Mouse (Mus musculus): ENCODE measurements at regions not wholly inside any gene's neighbourhood (a gene's known extent, or its start where the extent isn't known, plus 50 kb on each side); places are given as distances from the start of the nearest gene placed in this dataset.

GRCm38 (mm10) chr9:60931290-60931689, 136.9 kb downstream of the Uaca start:
- no peak for DNase-seq (ENCODE audit: low spot score)

GRCm38 (mm10) chr9:60936937-60937336, 142.6 kb downstream of the Uaca start:
- no peak for DNase-seq (ENCODE audit: low spot score)

- DNase-seq (ENCODE audit: low spot score) = peak; percentile 79
Observed at GRCm38 (mm10) chr9:60939858-60940804, 145.8 kb downstream of the Uaca start.

DNA sequence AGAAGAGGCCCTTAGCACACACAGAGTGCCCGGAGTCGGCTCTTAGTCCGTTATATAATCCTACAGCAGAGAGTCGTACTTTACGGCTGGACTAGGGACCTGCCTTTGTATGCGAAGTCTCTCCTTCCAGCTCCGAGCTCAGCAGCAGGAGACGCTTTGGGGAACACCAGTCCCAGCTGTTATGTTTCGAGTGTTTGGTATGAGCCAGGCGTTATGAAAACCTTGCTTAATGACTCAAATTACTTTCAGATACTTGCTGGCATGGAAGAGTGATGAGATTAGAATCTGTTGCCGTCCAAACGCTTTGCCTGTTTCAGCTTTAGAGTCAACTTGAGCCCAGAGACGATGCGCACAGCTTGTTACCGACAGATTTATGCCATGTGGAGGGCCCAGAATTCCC, 153.0 kb downstream of the Uaca start:
- DNase-seq (ENCODE audit: low spot score) = no peak

DNA sequence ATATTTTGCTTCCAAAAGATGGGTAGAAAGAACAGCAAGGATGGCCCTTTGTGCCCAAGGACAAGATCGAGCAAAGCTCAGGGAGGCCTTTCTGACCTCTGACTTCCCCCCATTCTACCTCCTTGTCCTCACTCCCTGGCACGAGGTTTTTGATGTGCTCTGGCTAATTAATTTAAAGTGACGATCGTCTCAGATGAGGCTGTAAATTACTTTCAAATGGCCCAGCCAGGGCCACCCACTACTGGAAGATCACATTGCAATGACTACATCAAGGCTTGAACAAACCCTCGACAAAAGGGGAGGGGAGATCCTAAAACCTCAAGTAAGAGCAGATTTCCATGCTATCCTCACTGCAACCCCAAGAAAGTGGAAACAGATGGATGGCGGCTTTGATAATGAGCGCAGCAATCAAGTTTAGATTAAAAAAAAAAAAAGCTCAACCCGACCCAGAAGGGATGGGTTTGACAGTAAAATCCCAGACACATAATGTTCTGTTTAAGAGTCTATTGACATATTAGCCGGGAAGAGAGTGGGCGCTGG, 154.3 kb downstream of the Uaca start:
- DNase-seq (ENCODE audit: low spot score) = no peak

- no peak for DNase-seq (ENCODE audit: low spot score)
Observed at GRCm38 (mm10) chr9:60950161-60950560, 155.8 kb downstream of the Uaca start.

GRCm38 (mm10) chr9:60951071-60951561, 156.8 kb downstream of the Uaca start:
- no peak for DNase-seq (ENCODE audit: low spot score)

GRCm38 (mm10) chr9:60957438-60957837, 163.1 kb downstream of the Uaca start:
- no peak for DNase-seq (ENCODE audit: low spot score)

DNA sequence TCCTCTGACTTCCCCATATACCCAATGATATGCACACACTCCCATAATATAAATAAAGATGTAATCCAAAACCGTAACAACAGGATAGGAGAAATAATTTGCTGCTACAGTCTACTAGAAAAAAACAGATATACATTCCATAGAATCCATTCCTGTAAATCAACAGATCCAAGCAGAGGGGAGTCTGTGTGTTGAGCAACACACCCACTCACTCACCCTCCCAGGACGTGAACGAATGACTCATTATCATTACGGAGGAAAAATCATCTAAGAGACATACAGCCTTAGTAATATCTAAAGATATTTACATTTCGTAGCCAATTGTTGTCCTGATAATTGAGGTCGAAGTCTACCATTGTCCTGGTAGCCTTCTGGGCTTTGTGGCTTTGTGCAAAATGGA, 165.2 kb downstream of the Uaca start:
- DNase-seq (ENCODE audit: low spot score) = no peak

DNA sequence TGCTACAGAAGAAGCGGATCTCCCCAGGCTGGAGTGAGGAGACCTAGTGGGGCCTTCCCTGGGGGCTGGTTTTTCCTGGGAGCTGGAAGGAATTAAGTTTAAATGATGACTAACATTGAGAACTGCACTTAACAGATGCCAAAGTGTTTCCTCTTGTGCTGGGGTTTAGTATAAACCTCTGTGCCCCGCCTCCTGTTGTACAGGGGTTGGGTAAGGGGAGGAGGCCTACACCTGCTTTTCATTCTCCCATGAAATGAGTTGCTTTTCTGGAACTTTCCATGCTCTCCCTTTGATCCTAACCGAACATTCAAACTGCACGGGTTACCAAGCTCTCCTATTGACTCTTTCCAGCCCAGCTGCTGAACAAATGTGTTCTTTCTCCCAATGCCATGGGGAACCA, 167.7 kb downstream of the Uaca start:
- DNase-seq (ENCODE audit: low spot score) = no peak

- DNase-seq (ENCODE audit: low spot score) = no peak
Observed at GRCm38 (mm10) chr9:60965641-60966040, 171.3 kb downstream of the Uaca start.

- no peak for DNase-seq (ENCODE audit: low spot score)
Observed at GRCm38 (mm10) chr9:60968281-60969031, 174.1 kb downstream of the Uaca start.

DNA sequence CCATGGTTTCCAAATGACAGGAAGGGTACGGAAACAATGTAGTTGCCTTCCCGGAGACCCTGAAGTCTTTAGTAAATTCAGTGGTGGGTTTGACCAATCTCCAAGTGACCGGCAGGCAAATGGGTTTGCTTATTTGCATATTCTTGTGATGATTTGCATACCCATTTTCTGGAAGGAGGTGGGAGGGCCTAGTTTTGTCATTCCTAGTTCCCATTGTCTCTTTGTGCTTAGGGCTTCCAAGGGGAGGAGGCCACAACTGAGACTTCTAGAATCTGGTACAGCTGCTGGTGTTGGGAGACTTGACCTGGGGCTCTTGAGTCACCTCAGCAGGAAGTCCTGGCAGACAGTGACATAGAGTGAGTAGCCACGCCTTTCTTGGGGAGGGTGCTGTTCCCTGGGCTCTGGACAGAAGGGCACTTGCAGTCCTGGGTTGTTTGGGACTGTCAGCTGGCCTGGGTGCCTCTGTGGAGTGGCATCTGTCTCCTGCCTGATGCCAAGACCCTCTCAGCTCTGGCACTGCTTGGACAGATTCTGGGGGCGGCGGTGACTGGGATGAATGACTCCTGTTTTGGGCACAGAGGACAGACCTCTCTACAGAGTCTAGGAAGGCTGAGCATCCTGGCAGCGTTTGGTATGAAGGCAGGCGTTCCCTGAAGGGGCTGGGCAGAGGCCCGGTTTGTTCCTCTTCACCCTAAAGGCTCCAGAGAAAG, 178.0 kb downstream of the Uaca start:
- no peak for DNase-seq (ENCODE audit: low spot score)

DNA sequence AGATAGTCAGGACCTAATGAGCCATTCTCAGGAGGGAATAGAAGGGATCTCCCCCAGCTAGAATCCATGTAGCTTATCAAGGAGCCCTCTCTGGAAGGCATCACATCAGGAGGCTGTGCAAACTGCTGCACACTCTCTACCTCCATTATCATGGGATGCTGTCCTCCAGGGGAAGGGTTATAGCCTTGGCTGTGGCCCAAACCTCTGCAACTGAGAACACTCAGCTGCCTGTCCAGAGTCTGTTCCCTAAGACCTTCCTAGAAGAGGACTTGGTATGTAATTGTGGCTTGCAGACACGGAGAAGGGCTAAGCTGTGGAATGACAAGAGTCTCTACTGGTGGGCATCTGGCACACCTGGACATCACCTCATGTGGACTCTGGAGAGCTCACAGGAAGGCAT, 180.2 kb downstream of the Uaca start:
- no peak for DNase-seq (ENCODE audit: low spot score)

DNA sequence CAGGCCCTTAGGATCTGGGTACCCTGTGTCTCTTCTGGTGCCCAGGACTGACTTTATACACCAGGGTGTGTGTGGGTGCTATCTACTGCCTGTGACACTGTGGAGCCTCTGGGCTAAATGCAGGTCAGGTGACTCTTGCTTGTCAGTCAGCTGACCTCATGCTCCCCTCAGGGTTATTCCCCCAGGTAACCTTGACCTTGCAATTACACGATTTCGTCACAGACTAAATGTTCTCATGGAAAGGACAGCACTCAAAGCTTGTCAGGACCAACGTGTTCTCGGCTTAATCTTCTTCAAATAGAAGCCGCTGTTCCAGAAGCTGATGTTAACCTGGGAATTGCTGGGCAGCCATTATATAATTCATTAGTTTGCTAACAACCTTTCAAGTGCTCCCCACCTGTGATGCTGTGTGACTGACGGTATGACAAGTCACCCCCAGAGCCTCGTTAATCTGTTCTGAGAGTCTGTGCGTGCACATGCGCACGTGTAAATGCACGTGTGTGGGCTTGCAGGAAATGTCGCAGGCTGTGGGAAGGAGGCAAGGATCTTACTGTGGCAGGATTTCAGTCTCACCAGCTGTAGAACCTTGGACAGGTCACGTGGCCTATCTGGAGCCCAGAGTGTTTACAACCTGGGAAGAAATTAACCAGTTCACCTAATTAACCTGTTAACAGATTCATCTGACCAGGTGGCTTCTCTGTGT, 188.2 kb downstream of the Uaca start:
- DNase-seq (ENCODE audit: low spot score) = no peak

DNA sequence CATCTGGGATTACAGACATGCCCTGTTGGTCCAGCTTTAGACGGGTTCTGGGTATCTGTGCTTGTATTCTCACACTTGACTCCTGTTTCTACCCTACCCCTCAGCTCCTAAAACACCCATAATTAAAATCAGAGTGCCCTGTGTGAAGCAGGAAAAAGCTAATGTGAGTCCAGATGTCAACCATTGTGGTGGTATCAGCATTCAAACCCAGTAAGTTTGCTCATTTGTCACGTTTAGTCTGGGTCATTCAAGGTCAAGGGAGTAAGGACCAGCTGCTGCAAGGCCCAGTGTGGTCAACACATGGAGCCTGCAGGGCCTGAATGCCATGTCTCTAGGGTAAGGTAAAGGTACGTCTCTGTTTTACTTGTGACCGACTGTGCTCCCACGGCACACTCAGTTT, 188.9 kb downstream of the Uaca start:
- DNase-seq (ENCODE audit: low spot score) = no peak

GRCm38 (mm10) chr9:60988113-60988512, 193.8 kb downstream of the Uaca start:
- DNase-seq (ENCODE audit: low spot score) = no peak

DNA sequence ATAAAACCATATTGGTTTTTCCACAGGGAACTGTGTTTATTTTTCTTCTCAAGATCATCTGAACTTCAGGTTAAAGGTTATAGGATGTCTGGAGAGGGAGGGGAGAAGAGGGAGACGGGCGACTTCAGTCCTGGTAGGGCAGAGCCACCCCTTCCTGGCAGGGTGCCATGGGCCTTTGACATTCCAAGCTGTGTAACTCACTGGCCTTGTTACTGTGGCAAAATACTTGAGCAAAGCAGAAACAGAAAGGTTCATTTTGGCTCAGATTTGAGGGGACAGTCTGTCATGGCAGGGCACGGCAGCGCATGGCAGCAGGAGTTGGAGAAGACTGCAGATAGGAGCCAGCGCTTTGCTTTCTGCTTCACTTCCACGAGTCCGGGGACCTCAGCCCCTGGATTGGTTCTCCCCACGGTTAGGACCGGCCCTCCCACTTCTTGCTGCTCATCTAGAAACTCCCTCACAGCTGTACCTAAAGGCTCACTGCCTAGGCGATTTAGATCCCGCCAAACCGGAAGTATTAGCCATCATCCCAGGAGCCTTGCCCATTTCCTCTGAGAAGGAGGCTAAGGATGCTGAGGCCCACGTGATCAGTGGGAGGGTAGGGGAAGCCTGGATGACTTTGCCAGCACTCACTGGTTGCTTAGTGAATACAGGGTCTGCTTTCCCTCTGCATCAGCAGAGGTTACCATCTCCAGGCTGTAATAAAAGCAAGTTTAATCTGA, 195.5 kb downstream of the Uaca start:
- no peak for DNase-seq (ENCODE audit: low spot score)

DNA sequence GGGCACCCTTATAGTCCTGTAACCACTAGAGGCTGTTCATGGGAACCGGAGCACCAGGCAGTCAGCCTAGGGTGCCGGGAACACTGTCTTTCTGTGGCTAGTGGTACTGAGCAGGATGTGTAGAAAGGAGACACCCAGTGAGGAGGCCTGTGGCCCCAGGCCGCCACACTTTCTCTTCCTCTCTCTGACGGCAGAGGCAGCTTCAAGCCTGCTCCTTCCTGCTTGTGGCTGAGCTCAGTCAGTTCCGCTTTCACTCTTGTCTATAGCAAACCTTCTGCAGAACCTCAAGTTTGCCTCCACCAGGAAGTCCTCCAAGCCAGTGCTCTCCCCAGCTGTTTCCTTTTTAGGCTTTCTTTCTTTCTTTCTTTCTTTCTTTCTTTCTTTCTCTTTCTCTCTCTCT, 197.2 kb downstream of the Uaca start:
- no peak for DNase-seq (ENCODE audit: low spot score)

DNA sequence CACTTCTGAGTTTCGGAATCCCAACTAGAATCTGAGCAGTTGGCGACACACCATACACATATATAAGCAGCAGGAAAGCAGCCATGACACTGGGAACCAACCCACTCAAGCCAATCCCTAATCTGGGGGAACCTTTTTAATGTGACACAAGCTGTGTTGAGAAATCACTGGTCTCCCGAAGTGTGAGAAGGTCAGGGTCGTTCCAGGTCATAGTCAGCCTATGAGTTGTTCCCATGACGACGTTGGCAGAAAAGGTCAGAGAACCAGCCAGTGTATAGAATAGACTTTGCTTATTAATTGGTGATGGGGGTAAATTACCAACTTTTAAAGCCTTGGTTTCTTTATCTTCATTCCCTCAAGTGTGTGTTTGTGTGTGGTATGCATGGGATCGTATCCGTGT, 199.3 kb downstream of the Uaca start:
- DNase-seq (ENCODE audit: low spot score) = no peak

- no peak for DNase-seq (ENCODE audit: low spot score)
Observed at GRCm38 (mm10) chr9:60995096-60995495, 200.8 kb downstream of the Uaca start.
